Mouse (Mus musculus): Measurements from ENCODE around the gene Fam53b. TPM values are rescaled to one million over a fixed set of nuclear protein-coding genes. Genes with fewer than 3 reads are reported as not detected.
A peak's percentile ranks its signal among the peaks of the same experiment; 100 is the strongest.

Fam53b gene
- polyA plus RNA-seq, 1 experiment = 14.8 TPM

- peak; percentile 44 for DNase-seq (ENCODE audit: low read depth)
- TF ChIP-seq POLR2A (IDR thresholded peaks at IDR 0.05; ENCODE audit: borderline replicate concordance, extremely low read depth, insufficient read depth, insufficient read length, poor library complexity, severe bottlenecking) (no peak), CTCF (IDR thresholded peaks at IDR 0.05; ENCODE audit: borderline replicate concordance, extremely low read depth, insufficient read depth, insufficient read length) (no peak)
Observed at GRCm38 (mm10) chr7:132786011-132786410, 27.7 kb downstream of the Fam53b start.

GRCm38 (mm10) chr7:132784101-132784500 is 29.6 kb downstream of the Fam53b start:
- DNase-seq (ENCODE audit: low read depth) = no peak
- TF ChIP-seq CTCF (IDR thresholded peaks at IDR 0.05; ENCODE audit: borderline replicate concordance, extremely low read depth, insufficient read depth, insufficient read length) (no peak), POLR2A (IDR thresholded peaks at IDR 0.05; ENCODE audit: borderline replicate concordance, extremely low read depth, insufficient read depth, insufficient read length, poor library complexity, severe bottlenecking) (no peak)

- TF ChIP-seq CTCF (IDR thresholded peaks at IDR 0.05; ENCODE audit: borderline replicate concordance, extremely low read depth, insufficient read depth, insufficient read length) = no peak
- TF ChIP-seq POLR2A (IDR thresholded peaks at IDR 0.05; ENCODE audit: borderline replicate concordance, extremely low read depth, insufficient read depth, insufficient read length, poor library complexity, severe bottlenecking) = no peak
- peak; percentile 32 for DNase-seq (ENCODE audit: low read depth)
Observed at GRCm38 (mm10) chr7:132781850-132782249, 31.8 kb downstream of the Fam53b start.

GRCm38 (mm10) chr7:132781130-132781814 is 32.4 kb downstream of the Fam53b start:
- peak; percentile 79 for DNase-seq (ENCODE audit: low read depth)
- TF ChIP-seq POLR2A (IDR thresholded peaks at IDR 0.05; ENCODE audit: borderline replicate concordance, extremely low read depth, insufficient read depth, insufficient read length, poor library complexity, severe bottlenecking) = no peak
- TF ChIP-seq CTCF (IDR thresholded peaks at IDR 0.05; ENCODE audit: borderline replicate concordance, extremely low read depth, insufficient read depth, insufficient read length) = peak; percentile 20; the same call in 1 of the 2 replicates

- DNase-seq (ENCODE audit: low read depth) = peak; percentile 71
- TF ChIP-seq CTCF (IDR thresholded peaks at IDR 0.05; ENCODE audit: borderline replicate concordance, extremely low read depth, insufficient read depth, insufficient read length) (no peak), POLR2A (IDR thresholded peaks at IDR 0.05; ENCODE audit: borderline replicate concordance, extremely low read depth, insufficient read depth, insufficient read length, poor library complexity, severe bottlenecking) (no peak)
Observed at GRCm38 (mm10) chr7:132780611-132781010, 33.1 kb downstream of the Fam53b start.

- no peak for TF ChIP-seq POLR2A (IDR thresholded peaks at IDR 0.05; ENCODE audit: borderline replicate concordance, extremely low read depth, insufficient read depth, insufficient read length, poor library complexity, severe bottlenecking)
- TF ChIP-seq CTCF (IDR thresholded peaks at IDR 0.05; ENCODE audit: borderline replicate concordance, extremely low read depth, insufficient read depth, insufficient read length) = no peak
Observed at GRCm38 (mm10) chr7:132778630-132779029, 35.1 kb downstream of the Fam53b start.

GRCm38 (mm10) chr7:132777728-132778453 is 35.8 kb downstream of the Fam53b start:
- TF ChIP-seq CTCF (IDR thresholded peaks at IDR 0.05; ENCODE audit: borderline replicate concordance, extremely low read depth, insufficient read depth, insufficient read length) (no peak), POLR2A (IDR thresholded peaks at IDR 0.05; ENCODE audit: borderline replicate concordance, extremely low read depth, insufficient read depth, insufficient read length, poor library complexity, severe bottlenecking) (no peak)
- no peak for DNase-seq (ENCODE audit: low read depth)

More at GRCm38 (mm10) chr7:132778630-132779029, 35.1 kb downstream of the Fam53b start:
- DNase-seq (ENCODE audit: low read depth) = no peak

GRCm38 (mm10) chr7:132777117-132777516 is 36.6 kb downstream of the Fam53b start:
- TF ChIP-seq POLR2A (IDR thresholded peaks at IDR 0.05; ENCODE audit: borderline replicate concordance, extremely low read depth, insufficient read depth, insufficient read length, poor library complexity, severe bottlenecking) (no peak), CTCF (IDR thresholded peaks at IDR 0.05; ENCODE audit: borderline replicate concordance, extremely low read depth, insufficient read depth, insufficient read length) (no peak)
- no peak for DNase-seq (ENCODE audit: low read depth)

GRCm38 (mm10) chr7:132776338-132777111 is 37.2 kb downstream of the Fam53b start:
- DNase-seq (ENCODE audit: low read depth) = peak; percentile 35

GRCm38 (mm10) chr7:132775922-132776321 is 37.8 kb downstream of the Fam53b start:
- no peak for DNase-seq (ENCODE audit: low read depth)
- TF ChIP-seq CTCF (IDR thresholded peaks at IDR 0.05; ENCODE audit: borderline replicate concordance, extremely low read depth, insufficient read depth, insufficient read length) = no peak
- TF ChIP-seq POLR2A (IDR thresholded peaks at IDR 0.05; ENCODE audit: borderline replicate concordance, extremely low read depth, insufficient read depth, insufficient read length, poor library complexity, severe bottlenecking) = no peak

More at GRCm38 (mm10) chr7:132776338-132777111, 37.2 kb downstream of the Fam53b start:
- TF ChIP-seq CTCF (IDR thresholded peaks at IDR 0.05; ENCODE audit: borderline replicate concordance, extremely low read depth, insufficient read depth, insufficient read length) (no peak), POLR2A (IDR thresholded peaks at IDR 0.05; ENCODE audit: borderline replicate concordance, extremely low read depth, insufficient read depth, insufficient read length, poor library complexity, severe bottlenecking) (no peak)

GRCm38 (mm10) chr7:132775333-132775732 is 38.4 kb downstream of the Fam53b start:
- TF ChIP-seq CTCF (IDR thresholded peaks at IDR 0.05; ENCODE audit: borderline replicate concordance, extremely low read depth, insufficient read depth, insufficient read length) (no peak), POLR2A (IDR thresholded peaks at IDR 0.05; ENCODE audit: borderline replicate concordance, extremely low read depth, insufficient read depth, insufficient read length, poor library complexity, severe bottlenecking) (no peak)
- no peak for DNase-seq (ENCODE audit: low read depth)

Data from brain, embryonic 14.5 days (tissue).